Mouse (Mus musculus) gastrocnemius, postnatal 4 days (tissue): ENCODE results near the gene Opn4. TPM values are rescaled to one million over a fixed set of nuclear protein-coding genes. Genes with fewer than 3 reads are reported as not detected.

Experiments used
- DNase-seq, 2 experiments: peaks; one replicate each; pipeline ENCODE4 v3.0.0; 2021 to 2022; ENCODE audit warnings: low spot score in 2 of 2, mixed read lengths in 2 of 2
- total RNA-seq, 2 experiments: library from RNA; stranded (reverse); gene quantifications; 2 replicates each; pipeline ENCODE4 v1.2.3; 2021

Gene Opn4
- total RNA-seq, 2 experiments from 2014 or later = 0.13 to 0.20 TPM

GRCm38 (mm10) chr14:34565711-34566110 is 34.2 kb downstream of the Opn4 start:
- DNase-seq = peak in 1 of 2 experiments; percentile 69

- DNase-seq = no peak
Observed at GRCm38 (mm10) chr14:34564646-34565045, 35.3 kb downstream of the Opn4 start.

GRCm38 (mm10) chr14:34562393-34562792 is 37.5 kb downstream of the Opn4 start:
- no peak for DNase-seq

GRCm38 (mm10) chr14:34561647-34562046 is 38.3 kb downstream of the Opn4 start:
- no peak for DNase-seq

GRCm38 (mm10) chr14:34558947-34559346 is 41.0 kb downstream of the Opn4 start:
- no peak for DNase-seq

- DNase-seq = no peak
Observed at GRCm38 (mm10) chr14:34555211-34555610, 44.7 kb downstream of the Opn4 start.

GRCm38 (mm10) chr14:34554047-34554446 is 45.9 kb downstream of the Opn4 start:
- DNase-seq = no peak

GRCm38 (mm10) chr14:34553470-34553869 is 46.5 kb downstream of the Opn4 start:
- no peak for DNase-seq

GRCm38 (mm10) chr14:34552226-34552625 is 47.7 kb downstream of the Opn4 start:
- DNase-seq = no peak

- DNase-seq = peak; percentile 82 to 85
Observed at GRCm38 (mm10) chr14:34549004-34549671, 50.8 kb downstream of the Opn4 start.

- DNase-seq = peak in 1 of 2 experiments; percentile 76
Observed at GRCm38 (mm10) chr14:34548391-34549001, 51.4 kb downstream of the Opn4 start.

- DNase-seq = no peak
Observed at GRCm38 (mm10) chr14:34544545-34544944, 55.4 kb downstream of the Opn4 start.

- DNase-seq = no peak
Observed at GRCm38 (mm10) chr14:34544001-34544400, 55.9 kb downstream of the Opn4 start.

GRCm38 (mm10) chr14:34543596-34543995 is 56.3 kb downstream of the Opn4 start:
- DNase-seq = no peak

GRCm38 (mm10) chr14:34541896-34542295 is 58.0 kb downstream of the Opn4 start:
- no peak for DNase-seq

GRCm38 (mm10) chr14:34540685-34541162 is 59.2 kb downstream of the Opn4 start:
- peak in 1 of 2 experiments; percentile 69 for DNase-seq

Other genes starting within 250 kb of the Opn4 start
- not detected for gene Fam25c, start 244.7 kb downstream of the Opn4 start, total RNA-seq
- 10 to 100 TPM in 1 of 2 experiments, 1 to 10 TPM in 1; 7.9 to 18.7 TPM for gene Sncg, start 225.4 kb downstream of the Opn4 start, total RNA-seq
- gene Mmrn2, start 224.7 kb downstream of the Opn4 start, total RNA-seq = 10 to 100 TPM; 17.4 to 17.5 TPM
- gene Bmpr1a, start 96.8 kb downstream of the Opn4 start, total RNA-seq = 100 to 1,000 TPM in 1 of 2 experiments, 10 to 100 TPM in 1; 99.6 to 112 TPM
- gene 9230112D13Rik, start 77.3 kb downstream of the Opn4 start, total RNA-seq = not detected
- gene Ldb3, start 11.5 kb downstream of the Opn4 start, total RNA-seq = 1,000 to 10,000 TPM; 1,045 to 1,064 TPM
- gene Wapl, start 73.8 kb upstream of the Opn4 start, total RNA-seq = 10 to 100 TPM; 48.5 to 53.4 TPM
- gene Grid1, start 220.0 kb upstream of the Opn4 start, total RNA-seq = under 1 TPM; 0.27 to 0.34 TPM